Mouse (Mus musculus) cerebellum, postnatal 36 days (tissue): ENCODE data around the gene Pkp4.

ENCODE experiments used
- DNase-seq, 2 experiments: peaks; one replicate each; pipeline ENCODE4 v3.0.0; 2021 to 2022; ENCODE audit warnings: mixed read lengths in 2 of 2

The Pkp4 gene

GRCm38 (mm10) chr2:59184107-59185064, 23.7 kb downstream of the Pkp4 start:
- no peak for DNase-seq

- DNase-seq, result no peak
Observed at GRCm38 (mm10) chr2:59186122-59186521, 25.5 kb downstream of the Pkp4 start.

GRCm38 (mm10) chr2:59186966-59187365, 26.3 kb downstream of the Pkp4 start:
- no peak for DNase-seq

GRCm38 (mm10) chr2:59188306-59188705, 27.7 kb downstream of the Pkp4 start:
- DNase-seq, result peak; percentile 58 to 65

- no peak for DNase-seq
Observed at GRCm38 (mm10) chr2:59189661-59190185, 29.1 kb downstream of the Pkp4 start.

- no peak for DNase-seq
Observed at GRCm38 (mm10) chr2:59190186-59190585, 29.5 kb downstream of the Pkp4 start.

GRCm38 (mm10) chr2:59191466-59191865, 30.8 kb downstream of the Pkp4 start:
- DNase-seq, result peak; percentile 58 to 66

- no peak for DNase-seq
Observed at GRCm38 (mm10) chr2:59193117-59193516, 32.5 kb downstream of the Pkp4 start.

- no peak for DNase-seq
Observed at GRCm38 (mm10) chr2:59197156-59197555, 36.5 kb downstream of the Pkp4 start.

- DNase-seq, result no peak
Observed at GRCm38 (mm10) chr2:59199476-59199976, 38.9 kb downstream of the Pkp4 start.

GRCm38 (mm10) chr2:59200511-59200910, 39.9 kb downstream of the Pkp4 start:
- no peak for DNase-seq

GRCm38 (mm10) chr2:59202930-59203329, 42.3 kb downstream of the Pkp4 start:
- no peak for DNase-seq

- DNase-seq, result no peak
Observed at GRCm38 (mm10) chr2:59203627-59204425, 43.2 kb downstream of the Pkp4 start.

- no peak for DNase-seq
Observed at GRCm38 (mm10) chr2:59205092-59205491, 44.4 kb downstream of the Pkp4 start.

- no peak for DNase-seq
Observed at GRCm38 (mm10) chr2:59206190-59206589, 45.5 kb downstream of the Pkp4 start.

GRCm38 (mm10) chr2:59207240-59207639, 46.6 kb downstream of the Pkp4 start:
- no peak for DNase-seq

GRCm38 (mm10) chr2:59207725-59208124, 47.1 kb downstream of the Pkp4 start:
- no peak for DNase-seq

GRCm38 (mm10) chr2:59208276-59208675, 47.6 kb downstream of the Pkp4 start:
- no peak for DNase-seq

- no peak for DNase-seq
Observed at GRCm38 (mm10) chr2:59211051-59211450, 50.4 kb downstream of the Pkp4 start.

- DNase-seq, result no peak
Observed at GRCm38 (mm10) chr2:59212430-59212829, 51.8 kb downstream of the Pkp4 start.

- DNase-seq, result no peak
Observed at GRCm38 (mm10) chr2:59212846-59213245, 52.2 kb downstream of the Pkp4 start.

GRCm38 (mm10) chr2:59217931-59218330, 57.3 kb downstream of the Pkp4 start:
- no peak for DNase-seq
